Mouse (Mus musculus): ENCODE data around the gene Gm20835.
"Not testable (repeated sequence)": the region's sequence is repeated elsewhere in the genome, so short reads cannot be mapped to it uniquely, and the experiment has no call there.

Gm20835 gene

DNA sequence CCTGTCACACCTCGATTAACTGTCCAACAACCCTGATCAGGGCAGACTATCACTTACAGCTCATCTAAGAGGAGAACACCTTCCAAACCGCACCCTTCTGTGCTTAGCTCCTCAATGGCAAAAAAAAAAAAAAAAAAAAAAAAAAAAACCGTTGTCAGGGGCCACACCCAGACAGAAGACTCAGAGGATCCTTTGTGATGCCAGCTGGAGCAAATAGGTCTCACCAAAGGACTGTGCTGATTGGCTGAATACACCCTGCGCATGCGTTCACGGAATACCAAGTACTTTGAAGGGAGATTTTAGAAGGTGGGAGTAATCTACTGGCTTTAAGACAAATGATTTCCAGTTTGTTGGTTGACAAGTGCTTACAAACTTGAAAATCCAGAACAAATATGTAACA lies at the start of gene Gm20835:
Gm20835 (minus strand) TSS at position 101 of the 400 bp plus-strand sequence.
- DNase-seq, result not testable (repeated sequence)
